Mouse (Mus musculus): ENCODE measurements around the gene Zfp710. TPM values are rescaled to one million over a fixed set of nuclear protein-coding genes. Genes with fewer than 3 reads are reported as not detected.
"Not testable (repeated sequence)": the region's sequence is repeated elsewhere in the genome, so short reads cannot be mapped to it uniquely, and the experiment has no call there.

Gene Zfp710
- 10 to 100 TPM; 18.7 to 26.9 TPM for total RNA-seq (2021)
- long read RNA-seq, experiment 1, full-length matches to known transcripts = 2 of 6 reads
- long read RNA-seq, experiment 1, partial matches to known transcripts = 0 of 6 reads
- long read RNA-seq, experiment 1, other reads (novel, unspliced or antisense) = 4 of 6 reads
- long read RNA-seq, experiment 2, partial matches to known transcripts = 0 of 8 reads
- long read RNA-seq, experiment 2, other reads (novel, unspliced or antisense) = 6 of 8 reads

- DNase-seq = peak; percentile 92
Measured at GRCm38 (mm10) chr7:80024521-80025390, at the start of gene Zfp710. TSS of gene Zfp710 (plus strand) at chr7:80024814.

- DNase-seq = no peak
Measured at GRCm38 (mm10) chr7:79975316-79975715, 49.3 kb upstream of the Zfp710 start.

GRCm38 (mm10) chr7:79986717-79987116 lies 37.9 kb upstream of the Zfp710 start:
- DNase-seq = no peak

- DNase-seq = no peak
Measured at GRCm38 (mm10) chr7:79987745-79988144, 36.9 kb upstream of the Zfp710 start.

- DNase-seq = not testable (repeated sequence)
Measured at GRCm38 (mm10) chr7:79988466-79988865, 36.1 kb upstream of the Zfp710 start.

- peak; percentile 72 for DNase-seq
Measured at GRCm38 (mm10) chr7:79994476-79994875, 30.1 kb upstream of the Zfp710 start.

- no peak for DNase-seq
Measured at GRCm38 (mm10) chr7:79997761-79998160, 26.9 kb upstream of the Zfp710 start.

- no peak for DNase-seq
Measured at GRCm38 (mm10) chr7:80002353-80003055, 22.1 kb upstream of the Zfp710 start.

- DNase-seq = peak; percentile 51
Measured at GRCm38 (mm10) chr7:80004776-80005554, 19.6 kb upstream of the Zfp710 start.

GRCm38 (mm10) chr7:80010680-80011079 lies 13.9 kb upstream of the Zfp710 start:
- DNase-seq = no peak

- DNase-seq = peak; percentile 70
Measured at GRCm38 (mm10) chr7:80011470-80011869, 13.1 kb upstream of the Zfp710 start.

GRCm38 (mm10) chr7:80013884-80014550 lies 10.6 kb upstream of the Zfp710 start:
- DNase-seq = no peak

GRCm38 (mm10) chr7:80014826-80015755 lies 9.5 kb upstream of the Zfp710 start:
- no peak for DNase-seq

- no peak for DNase-seq
Measured at GRCm38 (mm10) chr7:80018506-80019452, 5.8 kb upstream of the Zfp710 start.

- DNase-seq = no peak
Measured at GRCm38 (mm10) chr7:80023621-80024435, 786 bp upstream of the Zfp710 start.

GRCm38 (mm10) chr7:80025391-80026117 lies 940 bp downstream of the Zfp710 start:
- no peak for DNase-seq
